Mouse (Mus musculus) mesoderm, embryonic 11.5 days (tissue): ENCODE data around the gene Ptpn7.
"Not testable (repeated sequence)": the region's sequence is repeated elsewhere in the genome, so short reads cannot be mapped to it uniquely, and the experiment has no call there.

Experiments used
- DNase-seq: peaks from one replicate; pipeline ENCODE4 v3.0.0-alpha.2; 2012; ENCODE audit warnings: low read depth, low spot score

Ptpn7 gene

GRCm38 (mm10) chr1:135185936-135186335, 53.4 kb downstream of the Ptpn7 start:
- DNase-seq = no peak

- DNase-seq = no peak
Measured at GRCm38 (mm10) chr1:135186427-135186826, 53.9 kb downstream of the Ptpn7 start.

GRCm38 (mm10) chr1:135187016-135187415, 54.5 kb downstream of the Ptpn7 start:
- DNase-seq = not testable (repeated sequence)

- DNase-seq = no peak
Measured at GRCm38 (mm10) chr1:135188197-135188596, 55.7 kb downstream of the Ptpn7 start.

- DNase-seq = no peak
Measured at GRCm38 (mm10) chr1:135189186-135189585, 56.7 kb downstream of the Ptpn7 start.

GRCm38 (mm10) chr1:135194335-135194734, 61.8 kb downstream of the Ptpn7 start:
- DNase-seq = not testable (repeated sequence)
